Mouse (Mus musculus) testis, postnatal 14 days (tissue): ENCODE data around the gene Fbp1.
A peak's percentile ranks its signal among the peaks of the same experiment; 100 is the strongest.
"Not testable (repeated sequence)": the region's sequence is repeated elsewhere in the genome, so short reads cannot be mapped to it uniquely, and the experiment has no call there.

Experiments used
- DNase-seq: peaks from one replicate; pipeline ENCODE4 v3.0.0; 2021; ENCODE audit warnings: low spot score

Gene Fbp1

GRCm38 (mm10) chr13:62887712-62888441, at the start of gene Fbp1:
Gene Fbp1 (minus strand): TSS chr13:62888282.
- no peak for DNase-seq

GRCm38 (mm10) chr13:62932452-62932851, 44.4 kb upstream of the Fbp1 start:
- DNase-seq = no peak

- DNase-seq = no peak
These were observed 41.8 kb upstream of the Fbp1 start for GRCm38 (mm10) chr13:62929766-62930389.

- not testable (repeated sequence) for DNase-seq
These were observed 41.1 kb upstream of the Fbp1 start for GRCm38 (mm10) chr13:62929144-62929543.

- no peak for DNase-seq
These were observed 39.4 kb upstream of the Fbp1 start for GRCm38 (mm10) chr13:62927470-62927869.

- no peak for DNase-seq
These were observed 38.4 kb upstream of the Fbp1 start for GRCm38 (mm10) chr13:62926479-62926878.

- no peak for DNase-seq
These were observed 35.1 kb upstream of the Fbp1 start for GRCm38 (mm10) chr13:62923182-62923581.

- DNase-seq = no peak
These were observed 34.6 kb upstream of the Fbp1 start for GRCm38 (mm10) chr13:62922645-62923044.

- DNase-seq = peak; percentile 44
These were observed 31.7 kb upstream of the Fbp1 start for GRCm38 (mm10) chr13:62919647-62920341.

- no peak for DNase-seq
These were observed 29.5 kb upstream of the Fbp1 start for GRCm38 (mm10) chr13:62917416-62918110.

- DNase-seq = no peak
These were observed 28.6 kb upstream of the Fbp1 start for GRCm38 (mm10) chr13:62916675-62917074.

GRCm38 (mm10) chr13:62911575-62911974, 23.5 kb upstream of the Fbp1 start:
- no peak for DNase-seq

- DNase-seq = no peak
These were observed 22.1 kb upstream of the Fbp1 start for GRCm38 (mm10) chr13:62910206-62910605.

GRCm38 (mm10) chr13:62909776-62910175, 21.7 kb upstream of the Fbp1 start:
- no peak for DNase-seq

- no peak for DNase-seq
These were observed 20.1 kb upstream of the Fbp1 start for GRCm38 (mm10) chr13:62908163-62908559.

GRCm38 (mm10) chr13:62907527-62908162, 19.6 kb upstream of the Fbp1 start:
- DNase-seq = no peak

GRCm38 (mm10) chr13:62901139-62901538, 13.1 kb upstream of the Fbp1 start:
- DNase-seq = no peak

GRCm38 (mm10) chr13:62897927-62898646, 10.0 kb upstream of the Fbp1 start:
- no peak for DNase-seq

- DNase-seq = no peak
These were observed 5.2 kb upstream of the Fbp1 start for GRCm38 (mm10) chr13:62893044-62893842.

GRCm38 (mm10) chr13:62889311-62889710, 1.2 kb upstream of the Fbp1 start:
- DNase-seq = no peak
